Mouse (Mus musculus) kidney, adult 2 months (tissue): ENCODE measurements around the gene Dld. TPM values are rescaled to one million over a fixed set of nuclear protein-coding genes. Genes with fewer than 3 reads are reported as not detected.

Source experiments
- DNase-seq: peaks from one replicate; pipeline ENCODE4 v3.0.0; 2021
- H3K27ac ChIP-seq: fragments of 200-500 bp; 2 replicates; pipeline ENCODE4 v1.5.1; 2012; ENCODE audit warnings: low read depth, low read length, control low read depth, inconsistent platforms; ENCODE audit not compliant: insufficient read depth
- H3K27me3 ChIP-seq: fragments of 200-500 bp; replicated peaks from 2 replicates; pipeline ENCODE4 v1.6.1; 2012; ENCODE audit warnings: mild to moderate bottlenecking, moderate library complexity, low read length, inconsistent platforms; ENCODE audit not compliant: control insufficient read depth, insufficient read depth
- H3K36me3 ChIP-seq: fragments of 200-500 bp; 2 replicates; pipeline ENCODE4 v1.6.1; 2012; ENCODE audit warnings: mild to moderate bottlenecking, moderate library complexity, low read length, inconsistent platforms; ENCODE audit not compliant: control insufficient read depth, insufficient read depth
- H3K4me1 ChIP-seq: fragments of 200-500 bp; 2 replicates; pipeline ENCODE4 v1.6.1; 2011; ENCODE audit warnings: low read length; ENCODE audit not compliant: control insufficient read depth, insufficient read depth
- H3K4me3 ChIP-seq: fragments of 200-500 bp; 2 replicates; pipeline ENCODE4 v1.5.1; 2011; ENCODE audit warnings: mild to moderate bottlenecking, low read depth, low read length, control low read depth; ENCODE audit not compliant: insufficient read depth
- CTCF ChIP-seq: fragments of 200-500 bp; conservative IDR thresholded peaks from 2 replicates; pipeline ENCODE4 v1.5.1; 2011; ENCODE audit warnings: low read depth, mild to moderate bottlenecking, control low read depth, low read length, moderate library complexity, mixed read lengths; ENCODE audit not compliant: insufficient read depth, insufficient read length
- POLR2A ChIP-seq: fragments of 200-500 bp; IDR thresholded peaks from one replicate; pipeline ENCODE4 v1.6.1; 2011; ENCODE audit warnings: low read depth, low read length, control low read depth
- WGBS: fragments of 180-500 bp; shearing (Covaris S2); methylation state at CpG from one replicate; pipeline ENCODE4 v1.1.7; 2018; 5-methylcytosine and 5-hydroxymethylcytosine counted together
- polyA plus RNA-seq: library from polyadenylated mRNA; depleted of rRNA; stranded (reverse); fragments of >200 nt; gene quantifications from 2 replicates; pipeline ENCODE4 v1.2.3, GENCODE M21; 2012

The Dld gene
- polyA plus RNA-seq, 1 experiment, result 72.5 TPM

GRCm38 (mm10) chr12:31369118-31369517, 17.9 kb upstream of the Dld start:
- no peak for DNase-seq
- H3K4me1 ChIP-seq, result no peaks in the 10 kb centered on the region
- H3K4me3 ChIP-seq, result no peak overlapping the region
- H3K27me3 ChIP-seq, result no peaks in the 10 kb centered on the region
- TF ChIP-seq CTCF, result no peak
- TF ChIP-seq POLR2A, result no peak
- no peaks in the 10 kb centered on the region for H3K36me3 ChIP-seq
- no peak overlapping the region for H3K27ac ChIP-seq
- 84% methylated on average over 1 of the region's 1 CpGs for WGBS

GRCm38 (mm10) chr12:31367721-31368120, 16.5 kb upstream of the Dld start:
- TF ChIP-seq CTCF, result no peak
- TF ChIP-seq POLR2A, result no peak
- no peak overlapping the region for H3K4me3 ChIP-seq
- no peak for DNase-seq
- WGBS, result 86% methylated on average over 5 of the region's 5 CpGs
- no peaks in the 10 kb centered on the region for H3K36me3 ChIP-seq
- no peaks in the 10 kb centered on the region for H3K27me3 ChIP-seq
- H3K4me1 ChIP-seq, result no peaks in the 10 kb centered on the region
- no peak overlapping the region for H3K27ac ChIP-seq

GRCm38 (mm10) chr12:31366428-31366827, 15.2 kb upstream of the Dld start:
- Histone ChIP-seq H3K36me3 (no peaks in the 10 kb centered on the region), H3K4me3 (no peak overlapping the region), H3K4me1 (no peaks in the 10 kb centered on the region), H3K27ac (no peak overlapping the region), H3K27me3 (no peaks in the 10 kb centered on the region)
- DNase-seq, result no peak
- no peak for TF ChIP-seq POLR2A
- TF ChIP-seq CTCF, result no peak
- 66% methylated on average over 3 of the region's 3 CpGs for WGBS

DNA sequence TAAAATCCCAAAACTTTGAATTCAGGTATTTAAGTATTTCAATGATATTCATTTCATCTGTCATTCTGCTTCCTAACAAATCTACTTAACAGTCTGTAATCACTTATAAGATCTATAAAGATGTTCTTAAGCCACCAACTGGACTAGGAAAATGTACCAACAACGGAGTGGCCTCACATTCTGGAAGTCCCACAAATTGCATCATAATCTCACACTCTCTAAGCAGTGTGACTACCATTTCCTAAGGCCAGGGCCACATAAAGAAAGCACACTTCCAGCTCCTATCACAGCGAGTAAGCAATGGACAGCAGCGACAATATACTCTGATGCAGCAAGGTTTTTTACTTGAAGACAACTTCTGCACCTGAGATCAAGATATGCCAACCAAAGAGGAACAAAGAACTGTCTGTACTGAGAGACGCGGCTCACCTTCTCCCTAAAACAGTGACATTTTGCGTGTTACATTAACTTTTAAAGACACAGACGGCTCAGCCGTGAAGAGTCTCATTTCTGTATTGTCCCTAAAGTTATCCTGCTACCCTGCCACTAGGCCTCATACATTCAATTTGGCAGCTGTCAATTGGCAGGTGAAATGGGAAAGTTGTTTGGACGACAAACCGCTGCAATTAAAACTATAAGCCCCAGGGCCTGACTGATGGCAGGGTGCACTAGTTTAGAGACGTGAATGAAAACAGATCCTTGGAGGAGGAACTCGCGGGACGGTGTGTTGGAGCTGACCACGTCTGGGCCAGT, 886 bp downstream of the Dld start:
- peak overlapping the region; percentile 89 for H3K4me3 ChIP-seq
- peaks cover 3% of the 10 kb centered on the region for H3K36me3 ChIP-seq
- 12% methylated on average over 15 of the region's 15 CpGs for WGBS
- no peak for TF ChIP-seq CTCF
- H3K4me1 ChIP-seq, result peaks cover 6% of the 10 kb centered on the region; the same call in 1 of the 2 replicates
- peak overlapping the region; percentile 96 for H3K27ac ChIP-seq
- H3K27me3 ChIP-seq, result no peaks in the 10 kb centered on the region
- peak; percentile 2 for DNase-seq

GRCm38 (mm10) chr12:31333261-31333660, 18.0 kb downstream of the Dld start:
- Histone ChIP-seq H3K4me3 (no peak overlapping the region), H3K27ac (no peak overlapping the region), H3K36me3 (peaks cover 16% of the 10 kb centered on the region), H3K4me1 (no peaks in the 10 kb centered on the region), H3K27me3 (no peaks in the 10 kb centered on the region)
- no peak for TF ChIP-seq CTCF
- TF ChIP-seq POLR2A, result no peak
- 93% methylated on average over 1 of the region's 1 CpGs for WGBS
- no peak for DNase-seq

DNA sequence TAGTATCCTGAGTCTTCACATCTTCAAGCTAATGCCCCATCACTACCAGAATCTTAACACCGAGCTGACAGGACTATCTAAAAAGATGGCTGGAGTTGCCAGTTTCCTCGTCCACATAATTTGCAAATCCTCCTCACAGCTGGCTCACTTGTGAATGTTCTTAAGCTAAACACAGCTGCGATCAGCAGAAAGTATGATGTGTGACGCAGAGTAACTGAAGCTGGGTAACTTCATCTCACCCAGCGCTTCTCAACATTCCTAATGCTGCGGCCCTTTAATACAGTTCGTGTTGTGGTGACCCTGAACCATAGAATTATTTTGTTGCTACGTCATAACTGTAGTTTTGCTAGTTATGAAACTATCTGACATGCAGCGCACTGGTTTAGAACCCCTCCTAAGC, 24.1 kb downstream of the Dld start:
- Histone ChIP-seq H3K36me3 (peaks cover 16% of the 10 kb centered on the region), H3K4me1 (peaks cover 3% of the 10 kb centered on the region; the same call in 1 of the 2 replicates)

DNA sequence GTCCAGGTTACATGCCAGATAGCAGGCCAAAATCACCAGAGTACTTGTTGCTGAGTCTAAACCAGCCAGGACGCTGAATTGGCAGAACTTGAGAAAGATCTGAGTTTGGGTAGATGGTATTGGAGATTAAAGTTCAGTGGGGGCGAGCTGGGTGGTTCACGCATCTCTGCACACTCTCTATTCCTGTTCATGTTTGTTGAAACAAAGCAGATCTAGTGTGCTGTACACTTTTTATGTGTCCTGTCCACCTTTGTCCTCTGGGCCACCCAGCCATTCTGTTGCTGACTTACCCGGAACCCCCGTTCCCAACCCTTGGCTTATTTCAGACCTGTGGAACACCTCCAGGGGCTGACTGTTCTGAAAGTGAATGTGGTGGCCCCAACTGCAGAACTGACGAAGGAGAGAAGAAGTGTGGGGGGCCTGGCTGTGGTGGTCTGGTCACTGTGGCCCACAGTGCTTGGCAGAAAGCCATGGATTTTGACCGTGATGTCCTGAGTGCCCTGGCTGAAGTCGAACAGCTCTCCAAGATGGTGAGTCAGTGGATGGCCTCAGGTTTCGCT, 28.0 kb downstream of the Dld start:
- Histone ChIP-seq H3K27ac (peak overlapping the region; percentile 56), H3K4me1 (peaks cover 15% of the 10 kb centered on the region), H3K36me3 (peaks cover 10% of the 10 kb centered on the region), H3K4me3 (no peak overlapping the region), H3K27me3 (no peaks in the 10 kb centered on the region)
- no peak for TF ChIP-seq POLR2A
- TF ChIP-seq CTCF, result no peak
- 49% methylated on average over 9 of the region's 9 CpGs for WGBS
- peak; percentile 72 for DNase-seq

More for the DNA sequence above, 24.1 kb downstream of the Dld start:
- no peak for DNase-seq
- Histone ChIP-seq H3K27me3 (no peaks in the 10 kb centered on the region), H3K27ac (no peak overlapping the region), H3K4me3 (no peak overlapping the region)
- 84% methylated on average over 9 of the region's 9 CpGs for WGBS
- no peak for TF ChIP-seq CTCF
- no peak for TF ChIP-seq POLR2A
